In genomic region chr11:106962310-106962709, GRCm38 (mm10) we compare ENCODE assay signal across 14 mouse cellular contexts. TPM values are rescaled to one million over a fixed set of nuclear protein-coding genes. Genes with fewer than 3 reads are reported as not detected.
A peak's percentile ranks its signal among the peaks of the same experiment; 100 is the strongest.
DNase-seq lines count a peak whose midpoint lies in the region; ATAC-seq lines count a peak whose summit lies in the region.
"Had no signal": no experiment of that assay in that cellular context is flagged by ENCODE, and none has a peak within 500 bp of the region (broad histone marks: within the 10 kb centered on the region; RNA-seq: fewer than 3 reads in every experiment).

No protein-coding gene starts in this region.

- no peak overlapping the region for H3K4me3 ChIP-seq in heart, embryonic 15.5 days
- H3K4me3 ChIP-seq in megakaryocyte, embryonic 14.5 days (replicated peaks): peak overlapping the region; percentile 87
- no peak overlapping the region for H3K4me3 ChIP-seq in liver, embryonic 15.5 days (replicated peaks)
- H3K4me3 ChIP-seq in midbrain, embryonic 11.5 days (ENCODE audit: low read depth, low read length): no peak overlapping the region
- H3K4me3 ChIP-seq: left cerebral cortex, adult 2 months; limb, embryonic 13.5 days; neural tube, embryonic 12.5 days had no signal

- no peak for DNase-seq in heart, postnatal 14 days
- peak; percentile 51 for DNase-seq in CD4-positive helper T cell, adult 2 months (ENCODE audit: low read depth, low spot score)
- no peak for DNase-seq in right cerebral cortex, adult 2 months (ENCODE audit: low spot score in 2 of 2)
- no peak for DNase-seq in midbrain, embryonic 11.5 days (ENCODE audit: low spot score, missing footprints)
- DNase-seq: adrenal gland, postnatal 25 days; cerebellum, postnatal 25 days; retina, postnatal 1 day had no signal

- H3K4me2 ChIP-seq in heart, embryonic 15.5 days: peak overlapping the region; percentile 8; the same call in 1 of the 2 replicates
- peak overlapping the region; percentile 18; the same call in 1 of the 2 replicates for H3K4me2 ChIP-seq in liver, embryonic 15.5 days
- H3K4me2 ChIP-seq in midbrain, embryonic 11.5 days: no peak overlapping the region
- H3K4me2 ChIP-seq: limb, embryonic 13.5 days; neural tube, embryonic 12.5 days had no signal

- H3K27me3 ChIP-seq in heart, embryonic 15.5 days: no peaks in the 10 kb centered on the region
- H3K27me3 ChIP-seq in megakaryocyte, embryonic 14.5 days (replicated peaks): peaks cover 5% of the 10 kb centered on the region
- no peaks in the 10 kb centered on the region for H3K27me3 ChIP-seq in liver, embryonic 15.5 days
- no peaks in the 10 kb centered on the region for H3K27me3 ChIP-seq in midbrain, embryonic 11.5 days (ENCODE audit: control insufficient read depth, insufficient read depth, low read length)
- H3K27me3 ChIP-seq: limb, embryonic 13.5 days; neural tube, embryonic 12.5 days had no signal

- peak overlapping the region; percentile 72; the same call in 1 of the 2 replicates for H3K27ac ChIP-seq in heart, embryonic 15.5 days
- no peak overlapping the region for H3K27ac ChIP-seq in liver, embryonic 15.5 days (replicated peaks)
- no peak overlapping the region for H3K27ac ChIP-seq in midbrain, embryonic 11.5 days (ENCODE audit: low read depth, low read length)
- H3K27ac ChIP-seq: left cerebral cortex, adult 2 months; limb, embryonic 13.5 days; neural tube, embryonic 12.5 days had no signal

- H3K9ac ChIP-seq in heart, embryonic 15.5 days: no peak overlapping the region
- no peak overlapping the region for H3K9ac ChIP-seq in liver, embryonic 15.5 days
- H3K9ac ChIP-seq in midbrain, embryonic 11.5 days (ENCODE audit: low read length): no peak overlapping the region
- H3K9ac ChIP-seq: limb, embryonic 13.5 days; neural tube, embryonic 12.5 days had no signal

- no peaks in the 10 kb centered on the region for H3K36me3 ChIP-seq in heart, embryonic 15.5 days
- no peaks in the 10 kb centered on the region for H3K36me3 ChIP-seq in megakaryocyte, embryonic 14.5 days (replicated peaks; ENCODE audit: low read length)
- no peaks in the 10 kb centered on the region for H3K36me3 ChIP-seq in liver, embryonic 15.5 days (replicated peaks)
- no peaks in the 10 kb centered on the region for H3K36me3 ChIP-seq in midbrain, embryonic 11.5 days (ENCODE audit: control insufficient read depth, insufficient read depth, low read length)
- H3K36me3 ChIP-seq: limb, embryonic 13.5 days; neural tube, embryonic 12.5 days had no signal

- ATAC-seq in heart, embryonic 15.5 days (replicated peaks; ENCODE audit: insufficient number of reproducible peaks, insufficient read depth, low FRiP score, low read depth): no peak
- ATAC-seq in megakaryocyte, adult 5-6 weeks (ENCODE audit: poor library complexity, severe bottlenecking): no peak
- ATAC-seq in liver, embryonic 15.5 days (ENCODE audit: insufficient read depth): no peak
- no peak for ATAC-seq in midbrain, embryonic 11.5 days (ENCODE audit: low FRiP score)

- H3K9me3 ChIP-seq in heart, embryonic 15.5 days (replicated peaks): no peaks in the 10 kb centered on the region
- H3K9me3 ChIP-seq in megakaryocyte, embryonic 14.5 days: peaks cover 12% of the 10 kb centered on the region
- H3K9me3 ChIP-seq in liver, embryonic 15.5 days (replicated peaks): no peaks in the 10 kb centered on the region
- no peaks in the 10 kb centered on the region for H3K9me3 ChIP-seq in midbrain, embryonic 11.5 days (ENCODE audit: control insufficient read depth, low read length)
- H3K9me3 ChIP-seq: limb, embryonic 13.5 days; neural tube, embryonic 12.5 days had no signal

- 82% methylated on average over 9 of the region's 9 CpGs for WGBS in heart, embryonic 15.5 days
- 60% methylated on average over 9 of the region's 9 CpGs for WGBS in liver, embryonic 15.5 days (ENCODE audit: insufficient replicate concordance)
- WGBS in midbrain, embryonic 11.5 days: 86% methylated on average over 9 of the region's 9 CpGs

- peaks cover 24% of the 10 kb centered on the region for H3K4me1 ChIP-seq in heart, embryonic 15.5 days (replicated peaks)
- peaks cover 61% of the 10 kb centered on the region for H3K4me1 ChIP-seq in megakaryocyte, embryonic 14.5 days
- peaks cover 21% of the 10 kb centered on the region for H3K4me1 ChIP-seq in liver, embryonic 15.5 days (replicated peaks)
- H3K4me1 ChIP-seq in midbrain, embryonic 11.5 days (ENCODE audit: control insufficient read depth, insufficient read depth, low read length): no peaks in the 10 kb centered on the region
- H3K4me1 ChIP-seq: neural tube, embryonic 12.5 days had no signal

- intact Hi-C loops in heart, postnatal 14 days (cut with DNase I): no loop called here

RNA-seq across cellular contexts. Expression of gene Kpna2, which starts 37.0 kb away (rescaled TPM):
- 231 and 256 TPM in 2 replicates for polyA plus RNA-seq in heart, embryonic 15.5 days (2015; fragmentation: Nextera tagmentation; extraction: Ambion mirVana)
- total RNA-seq in heart, postnatal 14 days (2021): 100 to 1,000 TPM in 1 of 2 experiments, 10 to 100 TPM in 1; 84.2 to 103 TPM
- polyA plus RNA-seq in megakaryocyte, embryonic 14.5 days (2012; ENCODE audit: insufficient read depth, low replicate concordance): 20.9 TPM in 1 of 2 replicates, not detected in the other
- 355 and 377 TPM in 2 replicates for total RNA-seq in megakaryocyte, adult 5-6 weeks (2015)
- total RNA-seq in megakaryocyte, adult 5-6 weeks (2017): 262 and 286 TPM in 2 replicates
- polyA plus RNA-seq in liver, embryonic 15.5 days (2015; fragmentation: Nextera tagmentation; extraction: Ambion mirVana): 246 and 250 TPM in 2 replicates
- 740 and 767 TPM in 2 replicates for polyA plus RNA-seq in midbrain, embryonic 11.5 days (2014; fragmentation: Nextera tagmentation; extraction: Ambion mirVana)

RNA-seq across cellular contexts. Expression of gene Smurf2, which starts 41.8 kb away (rescaled TPM):
- 8.9 and 10.7 TPM in 2 replicates for polyA plus RNA-seq in heart, embryonic 15.5 days (2015; fragmentation: Nextera tagmentation; extraction: Ambion mirVana)
- 10 to 100 TPM; 36.4 to 39.4 TPM for total RNA-seq in heart, postnatal 14 days (2021)
- 1.0 and 2.7 TPM in 2 replicates for polyA plus RNA-seq in megakaryocyte, embryonic 14.5 days (2012; ENCODE audit: insufficient read depth, low replicate concordance)
- total RNA-seq in megakaryocyte, adult 5-6 weeks (2015): 27.0 and 28.6 TPM in 2 replicates
- total RNA-seq in megakaryocyte, adult 5-6 weeks (2017): 34.1 and 38.5 TPM in 2 replicates
- 2.7 and 3.2 TPM in 2 replicates for polyA plus RNA-seq in liver, embryonic 15.5 days (2015; fragmentation: Nextera tagmentation; extraction: Ambion mirVana)
- polyA plus RNA-seq in midbrain, embryonic 11.5 days (2014; fragmentation: Nextera tagmentation; extraction: Ambion mirVana): 20.6 and 21.4 TPM in 2 replicates

Comparison
In these comparisons a context has a peak if more than half of its experiments do, and no peak if none do; other contexts are left out.
1. RNA of gene Kpna2, which starts 37.0 kb away (polyA plus RNA-seq): 740 to 767 TPM in midbrain, embryonic 11.5 days, 246 to 250 TPM in liver, embryonic 15.5 days and 231 to 256 TPM in heart, embryonic 15.5 days; 20.9 TPM in megakaryocyte, embryonic 14.5 days; every median in the first group is over 10 times any median in the second.